Mouse (Mus musculus): Measurements from ENCODE around the gene Iqck. TPM values are rescaled to one million over a fixed set of nuclear protein-coding genes. Genes with fewer than 3 reads are reported as not detected.
A peak's percentile ranks its signal among the peaks of the same experiment; 100 is the strongest.

The Iqck gene
- polyA plus RNA-seq, 1 experiment from 2014 or later: 4.5 TPM

GRCm38 (mm10) chr7:118994231-118994842 lies 138.8 kb downstream of the Iqck start:
- WGBS: 1% methylated on average over 21 of the region's 21 CpGs
- Histone ChIP-seq H3K9ac (replicated peaks; ENCODE audit: low read depth, low read length) (peak overlapping the region; percentile 71), H3K9me3 (ENCODE audit: control insufficient read depth, low read length) (no peaks in the 10 kb centered on the region), H3K4me2 (ENCODE audit: low read length) (peak overlapping the region; percentile 94), H3K27me3 (replicated peaks; ENCODE audit: control insufficient read depth, insufficient read depth, low read length) (no peaks in the 10 kb centered on the region), H3K4me3 (replicated peaks; ENCODE audit: low read length) (peak overlapping the region; percentile 58), H3K4me1 (replicated peaks; ENCODE audit: control insufficient read depth, insufficient read depth, low read length) (peaks cover 64% of the 10 kb centered on the region), H3K27ac (ENCODE audit: low read length) (peak overlapping the region; percentile 86), H3K36me3 (ENCODE audit: control insufficient read depth, insufficient read depth) (no peaks in the 10 kb centered on the region)
- peak; percentile 2; the same call in 1 of the 2 replicates for ATAC-seq

- H3K9ac ChIP-seq (replicated peaks; ENCODE audit: low read depth, low read length): peak within 1 kb of the TSS; percentile 71
- peak within 1 kb of the TSS; percentile 86 for H3K27ac ChIP-seq (ENCODE audit: low read length)
- no peaks in the 10 kb centered on the region for H3K36me3 ChIP-seq (ENCODE audit: control insufficient read depth, insufficient read depth)
- no peaks in the 10 kb centered on the region for H3K27me3 ChIP-seq (replicated peaks; ENCODE audit: control insufficient read depth, insufficient read depth, low read length)
- WGBS: 0% methylated on average over 40 of the region's 44 CpGs
- H3K4me3 ChIP-seq (replicated peaks; ENCODE audit: low read length): peak within 1 kb of the TSS; percentile 58
- H3K4me1 ChIP-seq (replicated peaks; ENCODE audit: control insufficient read depth, insufficient read depth, low read length): peaks cover 60% of the 10 kb centered on the region
- ATAC-seq: peak; percentile 84
- peak within 1 kb of the TSS; percentile 94 for H3K4me2 ChIP-seq (ENCODE audit: low read length)
- no peaks in the 10 kb centered on the region for H3K9me3 ChIP-seq (ENCODE audit: control insufficient read depth, low read length)
Observed at GRCm38 (mm10) chr7:118995007-118995406, 139.5 kb downstream of the Iqck start, which contains the start of gene Gprc5b. Gprc5b (minus strand) TSS chr7:118995211.

- peaks cover 53% of the 10 kb centered on the region for H3K4me1 ChIP-seq (replicated peaks; ENCODE audit: control insufficient read depth, insufficient read depth, low read length)
- H3K36me3 ChIP-seq (ENCODE audit: control insufficient read depth, insufficient read depth): no peaks in the 10 kb centered on the region
- H3K9me3 ChIP-seq (ENCODE audit: control insufficient read depth, low read length): no peaks in the 10 kb centered on the region
- H3K27me3 ChIP-seq (replicated peaks; ENCODE audit: control insufficient read depth, insufficient read depth, low read length): no peaks in the 10 kb centered on the region
- no peak overlapping the region for H3K27ac ChIP-seq (ENCODE audit: low read length)
- H3K4me3 ChIP-seq (replicated peaks; ENCODE audit: low read length): no peak overlapping the region; the same call in 1 of the 2 replicates
- 8% methylated on average over 14 of the region's 14 CpGs for WGBS
- peak overlapping the region; percentile 94 for H3K4me2 ChIP-seq (ENCODE audit: low read length)
- no peak overlapping the region for H3K9ac ChIP-seq (replicated peaks; ENCODE audit: low read depth, low read length)
- no peak for ATAC-seq
Observed at GRCm38 (mm10) chr7:118995671-118996070, 140.1 kb downstream of the Iqck start.

GRCm38 (mm10) chr7:118996137-118996837 lies 140.7 kb downstream of the Iqck start:
- Histone ChIP-seq H3K36me3 (ENCODE audit: control insufficient read depth, insufficient read depth) (no peaks in the 10 kb centered on the region), H3K9ac (replicated peaks; ENCODE audit: low read depth, low read length) (no peak overlapping the region), H3K4me2 (ENCODE audit: low read length) (peak overlapping the region; percentile 94; the same call in 1 of the 2 replicates), H3K9me3 (ENCODE audit: control insufficient read depth, low read length) (no peaks in the 10 kb centered on the region), H3K27me3 (replicated peaks; ENCODE audit: control insufficient read depth, insufficient read depth, low read length) (no peaks in the 10 kb centered on the region), H3K4me3 (replicated peaks; ENCODE audit: low read length) (no peak overlapping the region), H3K4me1 (replicated peaks; ENCODE audit: control insufficient read depth, insufficient read depth, low read length) (peaks cover 47% of the 10 kb centered on the region), H3K27ac (ENCODE audit: low read length) (no peak overlapping the region)
- WGBS: 9% methylated on average over 13 of the region's 13 CpGs
- peak; percentile 15; the same call in 1 of the 2 replicates for ATAC-seq

GRCm38 (mm10) chr7:118999857-119000256 lies 144.3 kb downstream of the Iqck start:
- no peak overlapping the region for H3K4me2 ChIP-seq (ENCODE audit: low read length)

GRCm38 (mm10) chr7:119001965-119002364 lies 146.4 kb downstream of the Iqck start:
- Histone ChIP-seq H3K27me3 (replicated peaks; ENCODE audit: control insufficient read depth, insufficient read depth, low read length) (no peaks in the 10 kb centered on the region), H3K9me3 (ENCODE audit: control insufficient read depth, low read length) (no peaks in the 10 kb centered on the region), H3K36me3 (ENCODE audit: control insufficient read depth, insufficient read depth) (no peaks in the 10 kb centered on the region), H3K4me2 (ENCODE audit: low read length) (no peak overlapping the region), H3K4me3 (replicated peaks; ENCODE audit: low read length) (no peak overlapping the region), H3K9ac (replicated peaks; ENCODE audit: low read depth, low read length) (no peak overlapping the region), H3K4me1 (replicated peaks; ENCODE audit: control insufficient read depth, insufficient read depth, low read length) (no peaks in the 10 kb centered on the region), H3K27ac (ENCODE audit: low read length) (no peak overlapping the region)
- WGBS: 56% methylated on average over 2 of the region's 2 CpGs
- ATAC-seq: no peak

More at GRCm38 (mm10) chr7:118999857-119000256, 144.3 kb downstream of the Iqck start:
- H3K4me1 ChIP-seq (replicated peaks; ENCODE audit: control insufficient read depth, insufficient read depth, low read length): peaks cover 11% of the 10 kb centered on the region
- no peaks in the 10 kb centered on the region for H3K27me3 ChIP-seq (replicated peaks; ENCODE audit: control insufficient read depth, insufficient read depth, low read length)
- no peak for ATAC-seq
- H3K27ac ChIP-seq (ENCODE audit: low read length): no peak overlapping the region
- 78% methylated on average over 2 of the region's 2 CpGs for WGBS
- no peaks in the 10 kb centered on the region for H3K9me3 ChIP-seq (ENCODE audit: control insufficient read depth, low read length)
- no peak overlapping the region for H3K4me3 ChIP-seq (replicated peaks; ENCODE audit: low read length)
- H3K9ac ChIP-seq (replicated peaks; ENCODE audit: low read depth, low read length): no peak overlapping the region
- H3K36me3 ChIP-seq (ENCODE audit: control insufficient read depth, insufficient read depth): no peaks in the 10 kb centered on the region

- Histone ChIP-seq H3K9ac (replicated peaks; ENCODE audit: low read depth, low read length) (no peak overlapping the region), H3K36me3 (ENCODE audit: control insufficient read depth, insufficient read depth) (no peaks in the 10 kb centered on the region), H3K4me3 (replicated peaks; ENCODE audit: low read length) (no peak overlapping the region), H3K27me3 (replicated peaks; ENCODE audit: control insufficient read depth, insufficient read depth, low read length) (no peaks in the 10 kb centered on the region), H3K9me3 (ENCODE audit: control insufficient read depth, low read length) (no peaks in the 10 kb centered on the region), H3K27ac (ENCODE audit: low read length) (no peak overlapping the region), H3K4me1 (replicated peaks; ENCODE audit: control insufficient read depth, insufficient read depth, low read length) (no peaks in the 10 kb centered on the region), H3K4me2 (ENCODE audit: low read length) (no peak overlapping the region)
- no peak for ATAC-seq
- WGBS: 30% methylated on average over 2 of the region's 2 CpGs
Observed at GRCm38 (mm10) chr7:119002501-119002900, 146.9 kb downstream of the Iqck start.

- no peaks in the 10 kb centered on the region for H3K36me3 ChIP-seq (ENCODE audit: control insufficient read depth, insufficient read depth)
Observed at GRCm38 (mm10) chr7:119010854-119011529, 155.4 kb downstream of the Iqck start.

GRCm38 (mm10) chr7:119015736-119016135 lies 160.2 kb downstream of the Iqck start:
- 0% methylated on average over 3 of the region's 3 CpGs for WGBS
- no peak overlapping the region for H3K27ac ChIP-seq (ENCODE audit: low read length)
- H3K4me3 ChIP-seq (replicated peaks; ENCODE audit: low read length): no peak overlapping the region
- H3K36me3 ChIP-seq (ENCODE audit: control insufficient read depth, insufficient read depth): no peaks in the 10 kb centered on the region
- ATAC-seq: no peak
- no peaks in the 10 kb centered on the region for H3K27me3 ChIP-seq (replicated peaks; ENCODE audit: control insufficient read depth, insufficient read depth, low read length)
- no peak overlapping the region for H3K9ac ChIP-seq (replicated peaks; ENCODE audit: low read depth, low read length)
- no peaks in the 10 kb centered on the region for H3K9me3 ChIP-seq (ENCODE audit: control insufficient read depth, low read length)
- no peaks in the 10 kb centered on the region for H3K4me1 ChIP-seq (replicated peaks; ENCODE audit: control insufficient read depth, insufficient read depth, low read length)
- no peak overlapping the region for H3K4me2 ChIP-seq (ENCODE audit: low read length)

More at GRCm38 (mm10) chr7:119010854-119011529, 155.4 kb downstream of the Iqck start:
- H3K9me3 ChIP-seq (ENCODE audit: control insufficient read depth, low read length): no peaks in the 10 kb centered on the region
- H3K4me3 ChIP-seq (replicated peaks; ENCODE audit: low read length): no peak overlapping the region
- H3K9ac ChIP-seq (replicated peaks; ENCODE audit: low read depth, low read length): no peak overlapping the region
- no peaks in the 10 kb centered on the region for H3K4me1 ChIP-seq (replicated peaks; ENCODE audit: control insufficient read depth, insufficient read depth, low read length)
- 11% methylated on average over 5 of the region's 5 CpGs for WGBS
- peak; percentile 49 for ATAC-seq
- H3K27me3 ChIP-seq (replicated peaks; ENCODE audit: control insufficient read depth, insufficient read depth, low read length): no peaks in the 10 kb centered on the region
- H3K4me2 ChIP-seq (ENCODE audit: low read length): no peak overlapping the region
- no peak overlapping the region for H3K27ac ChIP-seq (ENCODE audit: low read length)
